Mouse (Mus musculus) ES-Bruce4 (cell line): ENCODE measurements around the gene Tmem170.

ENCODE experiments used
- CTCF ChIP-seq: IDR thresholded peaks from one replicate; pipeline ENCODE4 v1.8.1; 2011; ENCODE audit warnings: low read depth, low read length
- EP300 ChIP-seq: IDR thresholded peaks from 2 replicates; pipeline ENCODE4 v1.6.1; 2011; ENCODE audit warnings: low read depth, low read length; ENCODE audit not compliant: insufficient read depth
- POLR2A ChIP-seq: IDR thresholded peaks from one replicate; pipeline ENCODE4 v1.8.1; 2011; ENCODE audit warnings: low read length; ENCODE audit not compliant: insufficient read depth

GRCm38 (mm10) chr8:111825219-111825618, 51.3 kb downstream of the Tmem170 start:
- TF ChIP-seq EP300 (0 out of 2 replicates have a peak, but pooled peaks have one; percentile 23), CTCF (peak; percentile 76), POLR2A (no peak)
